In genomic region chr3:135327601-135328000, GRCm38 (mm10) we compare ENCODE assay signal across 12 mouse cellular contexts. TPM values are rescaled to one million over a fixed set of nuclear protein-coding genes. Genes with fewer than 3 reads are reported as not detected.
DNase-seq lines count a peak whose midpoint lies in the region; ATAC-seq and TF ChIP-seq lines count a peak whose summit lies in the region.
"Had no signal": no experiment of that assay in that cellular context is flagged by ENCODE, and none has a peak within 500 bp of the region (broad histone marks: within the 10 kb centered on the region; RNA-seq: fewer than 3 reads in every experiment).

No protein-coding gene starts in this region.

- H3K4me1 ChIP-seq in hindbrain, postnatal 0 days (ENCODE audit: insufficient read depth, low read length), result no peaks in the 10 kb centered on the region
- H3K4me1 ChIP-seq in hindbrain, embryonic 13.5 days (replicated peaks), result no peaks in the 10 kb centered on the region; the same call in 1 of the 2 replicates
- H3K4me1 ChIP-seq in thymus, adult 2 months (replicated peaks; ENCODE audit: control insufficient read depth, insufficient read depth, low read length), result no peaks in the 10 kb centered on the region
- H3K4me1 ChIP-seq: embryonic facial prominence, embryonic 15.5 days; limb, embryonic 15.5 days had no signal

- no peaks in the 10 kb centered on the region for H3K9me3 ChIP-seq in hindbrain, postnatal 0 days (ENCODE audit: low read length)
- H3K9me3 ChIP-seq in hindbrain, embryonic 13.5 days, result no peaks in the 10 kb centered on the region
- H3K9me3 ChIP-seq: embryonic facial prominence, embryonic 15.5 days; limb, embryonic 15.5 days had no signal

- DNase-seq in hindbrain, postnatal 0 days (ENCODE audit: low spot score), result no peak
- DNase-seq in thymus, adult 2 months, result peak; percentile 12
- no peak for DNase-seq in thymus, adult 18-20 months
- peak; percentile 61 for DNase-seq in induced T-regulatory cell, adult 2 months (ENCODE audit: low read depth)
- no peak for DNase-seq in adrenal gland, postnatal 14 days
- DNase-seq in heart, adult 9 months (ENCODE audit: low spot score in 2 of 2), result no peak
- DNase-seq in frontal cortex, postnatal 25 days (ENCODE audit: low spot score in 2 of 2), result no peak
- DNase-seq: midbrain, embryonic 14.5 days had no signal

- TF ChIP-seq POLR2A in thymus, adult 2 months (IDR thresholded peaks at IDR 0.05; ENCODE audit: control insufficient read depth, extremely low read depth, insufficient read depth, low read length, poor library complexity), result no peak

- WGBS in hindbrain, postnatal 0 days, result 59% methylated on average over 2 of the region's 2 CpGs
- WGBS in hindbrain, embryonic 13.5 days, result 58% methylated on average over 2 of the region's 2 CpGs
- 79% methylated on average over 2 of the region's 2 CpGs for WGBS in thymus, adult 2 months

- 0 out of 2 replicates have a peak, but pooled peaks have one; percentile 19 for TF ChIP-seq CTCF in hindbrain, postnatal 0 days (IDR thresholded peaks at IDR 0.05; ENCODE audit: low read depth)
- no peak for TF ChIP-seq CTCF in thymus, adult 2 months (IDR thresholded peaks at IDR 0.05; ENCODE audit: borderline replicate concordance, control insufficient read depth, extremely low read depth, insufficient read depth, low read length, poor library complexity)

- H3K9ac ChIP-seq in hindbrain, postnatal 0 days (replicated peaks; ENCODE audit: low read length), result no peak overlapping the region
- no peak overlapping the region for H3K9ac ChIP-seq in hindbrain, embryonic 13.5 days
- H3K9ac ChIP-seq: embryonic facial prominence, embryonic 15.5 days; hindbrain, embryonic 14.5 days; limb, embryonic 15.5 days had no signal

- H3K4me3 ChIP-seq in hindbrain, postnatal 0 days (ENCODE audit: low read length), result no peak overlapping the region
- H3K4me3 ChIP-seq in hindbrain, embryonic 13.5 days, result no peak overlapping the region
- no peak overlapping the region for H3K4me3 ChIP-seq in thymus, adult 2 months (ENCODE audit: control insufficient read depth, insufficient read depth, low read length)
- H3K4me3 ChIP-seq: embryonic facial prominence, embryonic 15.5 days; limb, embryonic 15.5 days had no signal

- H3K4me2 ChIP-seq in hindbrain, postnatal 0 days (ENCODE audit: low read depth, low read length), result no peak overlapping the region
- no peak overlapping the region for H3K4me2 ChIP-seq in hindbrain, embryonic 13.5 days
- H3K4me2 ChIP-seq: embryonic facial prominence, embryonic 15.5 days; hindbrain, embryonic 14.5 days; limb, embryonic 15.5 days had no signal

- no peak for ATAC-seq in hindbrain, postnatal 0 days
- ATAC-seq in hindbrain, embryonic 13.5 days (ENCODE audit: low FRiP score), result no peak

- no peaks in the 10 kb centered on the region for H3K27me3 ChIP-seq in hindbrain, postnatal 0 days (ENCODE audit: insufficient read depth, low read length)
- H3K27me3 ChIP-seq in hindbrain, embryonic 13.5 days, result no peaks in the 10 kb centered on the region
- H3K27me3 ChIP-seq in thymus, adult 2 months (ENCODE audit: control insufficient read depth, insufficient read depth, low read length), result no peaks in the 10 kb centered on the region
- H3K27me3 ChIP-seq: embryonic facial prominence, embryonic 15.5 days; limb, embryonic 15.5 days had no signal

- no peaks in the 10 kb centered on the region for H3K36me3 ChIP-seq in hindbrain, postnatal 0 days (ENCODE audit: insufficient read depth, low read length)
- H3K36me3 ChIP-seq in hindbrain, embryonic 13.5 days, result no peaks in the 10 kb centered on the region
- no peaks in the 10 kb centered on the region for H3K36me3 ChIP-seq in thymus, adult 2 months (ENCODE audit: control insufficient read depth, insufficient read depth, low read length)
- H3K36me3 ChIP-seq: embryonic facial prominence, embryonic 15.5 days; limb, embryonic 15.5 days had no signal

- no peak overlapping the region for H3K27ac ChIP-seq in hindbrain, postnatal 0 days
- H3K27ac ChIP-seq in hindbrain, embryonic 13.5 days, result no peak overlapping the region
- H3K27ac ChIP-seq in thymus, adult 2 months (ENCODE audit: control insufficient read depth, insufficient read depth, low read length), result no peak overlapping the region
- H3K27ac ChIP-seq: embryonic facial prominence, embryonic 15.5 days; hindbrain, embryonic 14.5 days; limb, embryonic 15.5 days had no signal

RNA-seq across cellular contexts. Expression of gene Slc9b2, which starts 20.1 kb away (rescaled TPM):
- total RNA-seq in hindbrain, postnatal 0 days (2014; rRNA removed), result 0.50 and 3.0 TPM in 2 replicates
- 1.9 and 2.3 TPM in 2 replicates for polyA plus RNA-seq in hindbrain, postnatal 0 days (2015; fragmentation: Nextera tagmentation; extraction: Ambion mirVana)
- polyA plus RNA-seq in hindbrain, embryonic 13.5 days (2015; fragmentation: Nextera tagmentation; extraction: Ambion mirVana), result 1.1 and 1.4 TPM in 2 replicates
- 0.71 and 0.73 TPM in 2 replicates for polyA plus RNA-seq in thymus, adult 2 months (2012; rRNA removed)
- total RNA-seq in adrenal gland, postnatal 14 days (2021), result 0.85 and 1.4 TPM in 2 replicates

RNA-seq across cellular contexts. Expression of gene Slc9b1, which starts 20.2 kb away (rescaled TPM):
- total RNA-seq in hindbrain, postnatal 0 days (2014; rRNA removed), result not detected in 2 replicates
- polyA plus RNA-seq in hindbrain, postnatal 0 days (2015; fragmentation: Nextera tagmentation; extraction: Ambion mirVana), result 0.33 TPM in 1 of 2 replicates, not detected in the other
- 0.12 TPM in 1 of 2 replicates, not detected in the other for polyA plus RNA-seq in hindbrain, embryonic 13.5 days (2015; fragmentation: Nextera tagmentation; extraction: Ambion mirVana)
- polyA plus RNA-seq in thymus, adult 2 months (2012; rRNA removed), result not detected in 2 replicates
- 0.79 and 1.3 TPM in 2 replicates for total RNA-seq in adrenal gland, postnatal 14 days (2021)
- polyA plus RNA-seq: embryonic facial prominence, embryonic 15.5 days; limb, embryonic 15.5 days; midbrain, embryonic 14.5 days had no signal

RNA-seq across cellular contexts. Expression of gene Bdh2, which starts 46.6 kb away (rescaled TPM):
- 3.1 and 4.0 TPM in 2 replicates for total RNA-seq in hindbrain, postnatal 0 days (2014; rRNA removed)
- 7.2 and 8.3 TPM in 2 replicates for polyA plus RNA-seq in hindbrain, postnatal 0 days (2015; fragmentation: Nextera tagmentation; extraction: Ambion mirVana)
- polyA plus RNA-seq in hindbrain, embryonic 13.5 days (2015; fragmentation: Nextera tagmentation; extraction: Ambion mirVana), result 5.8 TPM in 2 replicates
- polyA plus RNA-seq in thymus, adult 2 months (2012; rRNA removed), result 0.37 and 0.40 TPM in 2 replicates
- 3.0 and 4.1 TPM in 2 replicates for total RNA-seq in adrenal gland, postnatal 14 days (2021)

Comparison
In these comparisons a context has a peak if more than half of its experiments do, and no peak if none do; other contexts are left out.
1. DNase-seq: peak in thymus, adult 2 months (single experiment) and induced T-regulatory cell, adult 2 months (single experiment); none in hindbrain, postnatal 0 days (single experiment), thymus, adult 18-20 months (0 of 2), adrenal gland, postnatal 14 days (single experiment), heart, adult 9 months (0 of 2) and frontal cortex, postnatal 25 days (0 of 2).